Mouse (Mus musculus) brain, embryonic 14.5 days (tissue): ENCODE measurements around the gene Mindy3.

ENCODE experiments used
- CTCF ChIP-seq: fragments of 200-500 bp; IDR thresholded peaks from 2 replicates; pipeline ENCODE4 v1.5.1; 2012; ENCODE audit warnings: inconsistent platforms, mild to moderate bottlenecking, moderate library complexity, borderline replicate concordance; ENCODE audit not compliant: insufficient read depth, insufficient read length; ENCODE audit errors: extremely low read depth
- POLR2A ChIP-seq: fragments of 200-500 bp; IDR thresholded peaks from 2 replicates; pipeline ENCODE4 v1.6.1; 2012; ENCODE audit warnings: mild to moderate bottlenecking, inconsistent platforms, borderline replicate concordance; ENCODE audit not compliant: poor library complexity, insufficient read depth, insufficient read length, severe bottlenecking; ENCODE audit errors: extremely low read depth

GRCm38 (mm10) chr2:12419262-12419655 is at the start of gene Mindy3:
- TF ChIP-seq POLR2A (peak; percentile 89; the same call in 1 of the 2 replicates), CTCF (no peak)
